Mouse (Mus musculus) hematopoietic stem cell, adult 5-6 weeks (primary cell): ENCODE measurements around the gene Spsb4. TPM values are rescaled to one million over a fixed set of nuclear protein-coding genes. Genes with fewer than 3 reads are reported as not detected.

ENCODE experiments used
- ATAC-seq, 2 experiments: fragments of 125-278 bp in 1 of 2; replicated peaks in 1 of 2; 2 replicates each; pipeline ENCODE4 v1.8.0; 2016 to 2017; ENCODE audit warnings: inconsistent platforms in 2 of 2, mild to moderate bottlenecking in 2 of 2, moderate number of reproducible peaks in 2 of 2, low read depth in 1 of 2, moderate TSS enrichment in 1 of 2; ENCODE audit not compliant: low FRiP score in 2 of 2, poor library complexity in 2 of 2, severe bottlenecking in 2 of 2, insufficient read depth in 1 of 2, low TSS enrichment in 1 of 2
- total RNA-seq: library from RNA; stranded (forward); fragments of 172-1452, 232-1000 nt; gene quantifications from 2 replicates; pipeline ENCODE4 v1.2.3, GENCODE M21; 2017

Gene Spsb4
- total RNA-seq, 1 experiment from 2014 or later, result 3.7 TPM

DNA sequence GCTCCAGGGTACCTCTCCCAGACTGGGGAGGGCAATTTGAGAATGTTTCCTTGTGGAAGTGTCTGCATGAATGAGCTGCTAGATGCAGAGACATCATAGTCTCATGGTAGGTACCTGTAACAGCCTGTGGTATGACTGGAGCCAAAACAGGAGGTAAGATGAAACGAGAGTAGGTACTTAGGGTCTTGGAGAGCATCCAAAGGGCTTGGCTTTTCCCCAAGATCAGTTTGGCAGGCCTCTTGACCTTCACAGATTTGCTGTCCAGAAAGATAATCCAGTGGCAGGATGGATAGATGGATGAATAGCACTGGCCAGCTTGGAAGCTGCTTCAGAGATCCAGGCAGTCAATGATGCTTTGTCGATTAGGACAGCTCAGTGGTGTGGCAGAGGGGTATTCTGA lies 1.0 kb upstream of the Spsb4 start:
- ATAC-seq, result no peak

DNA sequence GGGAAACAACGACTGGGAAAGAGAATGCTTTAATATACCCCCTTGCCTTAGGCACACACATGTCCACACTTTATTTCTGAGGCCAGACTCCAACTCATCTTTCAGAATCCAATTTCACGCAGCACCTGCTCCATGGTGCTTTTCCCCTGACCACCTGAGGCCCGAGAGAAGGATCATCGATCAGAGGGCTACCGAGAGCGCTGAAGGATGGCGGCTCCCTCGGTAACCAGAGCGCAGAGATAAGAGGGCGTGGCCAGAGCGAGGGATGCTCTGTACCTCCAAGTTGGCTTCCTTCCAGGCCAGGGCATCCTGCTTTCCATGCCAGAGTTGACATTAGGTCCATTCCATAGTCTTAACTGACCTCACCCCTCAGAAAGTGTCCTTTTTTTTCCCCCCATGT lies 588 bp upstream of the Spsb4 start:
- no peak for ATAC-seq

DNA sequence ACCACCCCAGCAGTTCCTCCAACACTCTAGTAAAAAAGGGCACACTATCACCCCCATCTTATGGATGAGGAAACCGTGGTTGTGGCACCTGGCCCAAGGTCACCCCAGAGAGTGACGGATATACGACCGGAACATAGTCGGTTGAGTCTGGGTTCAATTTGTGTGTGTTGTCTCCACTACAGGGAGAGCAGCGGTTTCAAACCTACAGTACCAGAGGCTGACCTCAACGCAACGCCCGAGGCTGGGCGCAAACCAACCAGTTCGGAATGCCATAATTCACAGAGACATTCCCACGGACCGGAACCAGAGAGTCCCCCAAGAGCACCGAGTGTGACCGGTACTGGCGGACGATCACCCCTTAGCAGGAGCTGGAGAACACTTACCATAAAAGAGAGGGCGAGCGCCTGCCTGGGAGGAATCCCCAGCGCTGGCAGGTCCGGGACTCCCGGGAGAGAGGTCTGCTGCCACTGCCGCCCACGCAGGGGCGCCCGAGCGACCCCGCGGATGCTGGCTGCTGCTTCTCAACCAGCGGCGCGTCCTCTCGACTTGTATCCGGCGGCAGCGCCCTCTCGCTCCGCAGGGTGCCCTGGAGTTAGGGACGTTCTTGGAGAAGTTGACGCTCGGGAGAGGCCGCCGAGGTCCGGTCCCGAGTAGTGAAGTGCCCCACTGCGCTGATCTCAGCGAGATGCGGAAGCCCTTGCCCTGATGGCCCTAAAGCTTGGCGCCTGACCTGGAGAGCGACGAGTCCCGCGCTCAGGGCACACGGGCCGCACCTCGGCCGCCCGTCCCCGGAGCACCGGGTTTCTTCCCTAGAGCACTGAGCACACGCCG lies 617 bp downstream of the Spsb4 start:
- peak; percentile 38 to 49 for ATAC-seq

DNA sequence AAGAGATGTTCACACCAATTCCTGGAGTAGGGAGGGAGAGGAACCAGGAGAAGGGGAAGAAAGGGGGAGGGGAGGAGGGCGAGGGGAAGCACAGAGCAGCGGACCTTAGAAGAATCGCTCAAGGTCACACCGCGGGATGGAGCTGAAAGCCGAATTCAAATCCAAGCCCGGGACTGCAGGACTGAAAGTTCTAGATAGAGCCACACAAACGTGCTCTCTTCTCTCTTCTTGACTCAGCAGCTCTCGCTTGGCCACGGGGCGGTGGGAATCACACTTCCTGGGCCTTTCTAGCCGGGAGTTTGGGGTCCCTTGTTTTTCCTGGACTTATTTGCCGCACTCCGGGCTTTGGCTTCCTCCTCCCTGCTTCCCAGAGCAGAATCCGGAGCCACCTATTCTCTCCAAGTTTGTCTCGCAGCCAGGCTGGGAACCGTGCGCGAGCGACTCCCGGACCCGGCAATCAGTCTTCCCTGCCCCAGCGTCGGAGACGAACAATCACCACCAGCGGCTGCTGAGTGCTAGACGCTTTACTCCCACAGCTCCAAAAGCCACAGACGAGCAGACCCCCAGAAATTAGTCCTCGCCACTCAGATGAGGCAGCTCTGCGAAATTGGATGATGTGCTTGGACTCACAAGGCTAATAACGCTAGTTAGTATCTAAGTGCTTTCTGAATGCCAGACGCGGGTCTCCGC lies 1.4 kb downstream of the Spsb4 start:
- ATAC-seq, result peak in 1 of 2 experiments; percentile 3; a peak in 1 of 4 replicates

DNA sequence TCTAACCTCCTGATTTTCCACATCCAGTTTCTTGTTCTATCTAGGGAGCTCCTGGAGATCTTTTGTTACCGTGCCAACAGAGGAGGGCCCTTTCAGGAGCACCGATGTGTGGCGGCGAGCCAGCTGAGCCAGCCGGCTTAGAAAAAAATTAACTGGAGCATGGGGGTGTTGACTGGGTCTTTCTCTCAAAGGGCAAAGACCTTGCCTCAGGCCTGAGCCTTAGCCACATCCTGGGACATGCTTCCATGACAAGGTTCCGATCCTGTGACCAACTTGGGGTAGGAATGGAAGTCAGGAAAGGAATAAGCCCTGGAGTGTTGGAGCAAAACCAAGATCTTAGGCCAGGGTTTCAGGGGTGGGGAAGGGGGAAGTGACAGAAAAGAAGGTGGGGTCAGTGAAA lies 2.9 kb downstream of the Spsb4 start:
- no peak for ATAC-seq

DNA sequence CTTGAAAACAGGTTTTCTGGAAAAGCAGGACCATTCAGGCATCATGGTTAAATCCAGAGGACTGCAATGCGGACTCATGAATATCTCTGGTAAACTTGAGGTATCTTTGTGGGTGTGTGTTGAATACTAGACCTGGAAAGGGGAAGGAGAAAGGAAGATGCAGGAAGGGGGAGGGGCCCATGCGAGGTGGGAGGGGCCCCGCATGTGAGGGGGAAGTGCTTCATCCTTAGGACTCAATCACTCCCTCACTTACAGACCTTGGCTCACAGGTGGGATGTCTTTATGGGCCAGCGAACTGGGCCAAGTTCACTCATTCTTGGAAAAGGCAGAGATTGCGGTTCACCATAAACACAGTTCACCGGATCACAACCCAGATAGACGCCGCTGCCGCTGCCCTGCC lies 4.9 kb downstream of the Spsb4 start:
- no peak for ATAC-seq

DNA sequence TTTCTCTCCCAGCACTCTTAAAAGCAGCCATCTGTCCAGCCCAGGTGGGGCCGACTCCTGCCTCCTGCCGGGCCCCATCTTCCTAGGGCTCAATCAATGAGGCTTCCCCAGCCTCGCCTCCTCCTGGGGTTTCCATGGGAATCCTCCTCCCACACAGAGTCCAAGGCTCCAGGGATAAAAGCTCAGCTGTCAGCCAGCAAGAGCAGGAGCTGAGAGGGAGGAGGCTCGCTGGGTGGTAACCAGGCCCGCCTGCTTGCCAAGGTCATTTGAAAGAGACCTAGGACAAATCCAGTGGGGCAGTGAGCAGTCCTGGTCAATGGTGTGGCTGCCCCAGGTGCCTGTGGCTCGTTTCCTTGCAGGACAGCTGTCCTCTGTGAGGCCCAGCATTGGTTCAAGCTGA lies 5.5 kb downstream of the Spsb4 start:
- no peak for ATAC-seq

DNA sequence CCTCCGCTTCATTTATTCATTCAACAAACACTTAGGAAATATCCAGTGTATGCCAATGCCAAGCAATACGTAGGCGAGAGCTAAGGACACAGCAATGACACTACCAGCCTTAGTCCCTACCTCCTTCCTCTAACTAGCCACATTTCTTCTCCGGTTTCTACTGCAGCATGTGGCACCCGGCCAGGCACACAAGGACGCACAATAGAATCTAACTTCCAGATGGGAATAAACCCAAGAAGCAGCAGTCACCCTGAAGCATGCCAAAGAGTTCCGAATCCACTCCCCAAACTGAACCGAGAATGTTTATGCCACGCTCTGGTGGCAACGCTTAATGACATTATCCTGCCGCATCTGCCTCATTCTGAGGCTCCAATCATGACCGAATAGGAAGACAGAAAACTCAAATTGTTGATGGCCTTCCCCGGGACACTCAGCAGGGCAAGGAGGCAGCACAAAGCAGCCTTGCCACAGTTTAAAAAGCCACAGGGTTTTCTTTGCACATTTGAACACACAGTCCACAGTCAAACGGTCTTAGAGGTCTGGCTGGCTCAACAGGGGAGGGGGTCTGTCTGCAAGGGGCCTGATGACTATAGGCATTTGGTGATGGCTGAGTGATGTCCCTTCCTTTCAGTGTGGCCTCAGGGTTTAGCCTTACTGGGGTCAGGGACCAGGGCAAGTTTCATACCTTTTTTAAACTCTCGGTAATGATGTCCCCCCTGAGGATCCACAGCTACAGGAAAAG lies 7.0 kb downstream of the Spsb4 start:
- no peak for ATAC-seq

DNA sequence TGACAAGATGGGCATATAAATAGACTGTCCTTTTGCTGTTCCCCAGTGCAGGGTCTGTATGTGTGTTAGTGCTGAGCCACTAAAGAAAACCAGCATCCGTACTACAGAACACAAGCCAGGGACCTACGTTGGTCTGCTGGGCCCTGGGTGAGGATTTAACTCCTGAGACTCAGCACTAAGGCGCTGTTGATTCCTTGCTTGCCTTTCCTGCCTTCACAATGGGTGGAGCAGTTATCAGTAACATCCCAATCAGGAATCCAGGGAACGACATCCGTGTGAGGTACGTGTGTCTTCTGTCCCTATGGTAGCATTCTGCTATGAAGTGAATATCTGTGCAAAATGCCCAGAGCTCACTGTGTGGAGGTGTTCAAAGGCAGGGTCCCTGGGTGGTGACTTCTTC lies 8.2 kb downstream of the Spsb4 start:
- ATAC-seq, result no peak

DNA sequence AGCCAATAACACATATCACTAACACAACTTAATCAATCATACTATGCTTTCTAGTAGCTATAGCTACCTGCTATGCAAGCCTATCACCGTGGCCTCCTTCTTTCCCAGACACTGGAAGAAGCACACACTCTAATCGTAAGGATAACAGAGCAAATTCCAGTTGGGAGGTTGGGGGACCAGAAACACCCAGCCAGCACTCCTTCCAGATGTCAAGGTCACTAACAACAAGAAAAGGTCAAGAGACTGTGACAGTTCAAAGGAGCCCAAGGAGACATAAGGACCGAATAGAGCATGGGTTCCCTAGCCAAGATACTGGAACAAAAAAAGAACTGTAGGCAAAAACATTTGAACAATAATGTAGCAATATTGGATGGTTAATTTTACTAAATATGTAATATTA lies 13.9 kb downstream of the Spsb4 start:
- no peak for ATAC-seq

DNA sequence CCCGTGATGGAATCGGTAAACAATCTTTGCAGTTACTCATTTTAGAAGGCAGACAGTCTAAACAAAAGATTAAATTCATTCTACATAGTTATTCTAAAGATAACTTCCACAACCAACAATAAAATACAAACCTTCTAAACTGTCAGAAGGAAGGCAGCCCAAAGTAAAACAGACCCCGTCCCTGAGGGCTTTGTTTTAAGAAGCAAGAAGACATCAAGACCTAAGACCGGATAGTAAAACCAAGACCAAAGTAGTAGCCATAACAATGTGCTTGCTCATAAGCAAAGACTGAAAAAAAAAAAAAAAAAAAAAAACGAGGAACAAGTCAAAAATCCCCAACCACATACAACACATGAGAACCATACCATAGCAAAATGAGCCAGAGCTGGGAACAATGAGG lies 15.5 kb downstream of the Spsb4 start:
- no peak for ATAC-seq

DNA sequence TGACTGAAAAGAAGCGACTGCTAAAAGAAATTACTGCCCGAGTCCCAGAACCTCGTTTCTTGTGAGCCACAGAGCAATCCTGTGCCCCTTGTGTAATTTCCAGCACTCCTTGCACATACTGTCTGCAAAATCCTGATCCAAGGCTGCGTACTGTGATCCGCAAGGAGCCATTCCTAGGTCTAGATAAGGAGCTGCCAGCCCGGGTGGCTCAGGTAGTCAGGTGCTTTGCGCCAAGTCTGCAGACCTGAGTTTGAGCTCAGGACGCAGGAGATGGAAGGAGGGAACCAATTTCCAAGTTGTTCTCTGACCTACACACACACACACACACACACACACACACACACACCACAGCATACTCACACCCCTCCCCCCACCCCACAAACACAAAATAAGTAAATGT lies 16.0 kb downstream of the Spsb4 start:
- ATAC-seq, result no peak

DNA sequence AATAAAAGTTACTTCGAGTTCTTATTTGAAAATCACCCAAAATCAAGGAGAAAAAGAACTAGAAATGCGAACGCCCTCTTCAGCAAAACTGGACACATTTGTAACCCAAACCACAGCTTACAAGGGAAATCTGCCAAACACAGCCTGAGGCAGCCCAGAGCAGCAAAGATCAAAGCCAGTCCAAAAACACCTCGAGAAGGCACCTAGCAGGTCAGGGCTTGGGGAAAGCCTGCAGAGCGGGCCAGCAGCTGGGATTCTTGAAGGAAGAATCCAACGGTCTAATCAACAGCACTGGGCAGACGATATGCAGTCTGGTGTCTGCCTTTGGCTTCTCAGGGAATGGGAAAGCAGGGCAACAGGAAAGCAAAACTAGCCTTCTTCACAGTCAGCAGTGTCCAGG lies 16.6 kb downstream of the Spsb4 start:
- no peak for ATAC-seq

DNA sequence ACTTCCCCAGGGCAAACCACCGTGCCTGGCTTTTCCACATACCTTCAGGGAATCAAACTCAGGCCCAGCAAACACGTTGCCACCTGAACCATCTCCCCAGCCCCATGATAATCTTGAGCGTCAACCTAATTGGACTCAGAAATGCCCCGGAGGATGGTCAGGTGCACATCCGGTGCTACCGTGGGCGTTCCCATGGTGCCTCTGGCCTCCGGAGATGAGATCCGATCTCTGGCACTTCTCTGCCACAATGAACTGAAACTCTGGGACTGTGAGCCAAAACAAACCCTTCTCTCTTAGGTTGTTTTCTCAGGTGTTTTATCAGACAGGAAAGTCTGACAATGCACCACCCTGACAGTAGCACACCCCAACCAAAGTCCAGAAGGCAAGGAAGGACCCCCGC lies 17.2 kb downstream of the Spsb4 start:
- no peak for ATAC-seq

DNA sequence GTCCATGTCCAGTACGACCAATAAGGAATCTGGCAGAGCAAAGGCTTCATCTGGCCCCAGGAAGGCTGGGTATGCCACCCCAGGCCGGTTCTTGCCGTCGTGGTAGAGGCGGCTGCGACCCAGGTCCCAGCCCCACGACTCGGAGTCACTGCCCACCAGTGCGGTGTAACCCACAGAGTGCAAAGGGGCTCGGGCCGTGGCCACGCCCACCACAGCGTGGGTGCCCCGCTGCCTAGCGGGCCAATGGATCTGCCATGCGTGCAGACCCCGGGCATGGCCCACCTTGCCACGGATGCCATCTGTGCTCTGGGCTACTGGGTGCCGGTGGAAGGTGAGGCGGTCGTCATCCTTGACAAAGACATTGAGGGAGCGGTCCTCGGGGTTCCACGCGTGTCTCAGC lies 22.9 kb downstream of the Spsb4 start:
- no peak for ATAC-seq

DNA sequence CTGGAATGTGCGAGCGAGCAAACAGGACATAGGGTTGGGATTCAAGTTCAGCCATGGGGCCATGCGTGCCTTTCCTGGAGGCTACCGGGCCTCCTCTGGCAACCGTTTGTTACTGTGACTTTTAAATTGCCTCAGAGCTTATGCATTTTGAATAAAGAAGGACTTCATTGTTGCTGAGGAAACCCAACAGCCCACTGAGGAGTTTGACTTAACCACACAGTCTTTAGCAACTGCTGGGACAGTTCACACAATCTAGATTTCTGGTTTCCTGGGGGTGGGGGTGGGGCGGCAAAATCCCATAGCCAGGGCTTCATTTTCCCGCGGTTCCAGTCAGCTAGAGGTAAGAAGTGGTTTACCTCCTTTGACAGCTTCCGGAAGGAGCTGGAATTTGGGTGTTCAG lies 23.9 kb downstream of the Spsb4 start:
- no peak for ATAC-seq

DNA sequence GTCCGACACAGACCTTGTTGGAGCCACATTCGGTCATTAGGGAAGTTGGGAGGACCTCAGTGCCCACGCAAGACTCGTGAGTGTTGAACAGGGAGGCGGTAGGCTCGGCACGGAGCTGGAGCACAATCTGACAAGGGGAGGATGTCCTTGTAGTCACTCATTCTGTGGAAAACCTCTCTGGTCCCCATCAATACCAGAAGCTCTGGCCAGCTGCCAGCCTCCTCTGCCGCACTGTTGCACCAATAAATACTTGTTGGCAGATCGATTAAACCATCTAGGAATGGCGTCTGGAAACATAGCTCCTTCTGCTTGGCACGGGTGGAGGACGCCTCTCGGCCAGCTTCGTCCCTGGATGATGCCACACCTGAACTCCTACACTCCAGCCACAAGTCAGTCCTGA lies 27.5 kb downstream of the Spsb4 start:
- ATAC-seq, result no peak

DNA sequence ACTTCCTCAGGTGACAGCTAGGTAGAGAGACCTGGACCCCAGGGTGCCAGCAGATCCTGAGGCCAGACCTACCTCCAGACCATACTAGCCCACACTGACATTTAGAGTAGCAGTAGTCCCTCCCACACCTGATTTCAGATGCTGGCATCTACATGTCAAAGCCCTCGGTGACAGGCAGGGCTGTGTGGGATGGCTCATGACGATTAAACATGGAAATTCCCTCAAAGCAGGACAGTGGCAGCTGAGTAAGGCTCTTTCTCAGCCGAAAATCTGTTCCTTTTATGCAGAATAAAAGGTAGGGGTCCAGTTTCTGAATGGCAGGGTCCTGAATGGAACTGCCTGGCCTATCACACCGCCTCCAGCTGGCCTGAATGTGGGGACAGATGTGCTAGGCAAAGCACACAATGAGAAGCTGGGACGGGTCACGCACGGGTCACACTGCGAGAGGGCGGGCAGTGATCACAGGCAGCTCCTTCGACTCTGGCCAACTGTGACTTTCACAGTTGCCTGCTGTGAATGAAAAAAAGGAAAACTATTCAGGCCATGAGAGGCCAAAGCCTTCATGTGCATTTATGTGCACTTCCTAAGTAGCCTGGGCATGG lies 29.2 kb downstream of the Spsb4 start:
- ATAC-seq, result no peak
